Mouse (Mus musculus) forebrain, embryonic 11.5 days (tissue): ENCODE results near the gene Gltpd2. TPM values are rescaled to one million over a fixed set of nuclear protein-coding genes. Genes with fewer than 3 reads are reported as not detected.
A peak's percentile ranks its signal among the peaks of the same experiment; 100 is the strongest.

ENCODE experiments used
- ATAC-seq: fragments of 200-750 bp; cut with Nextera tagmentation; replicated peaks from 2 replicates; pipeline ENCODE4 v1.8.0; 2017; ENCODE audit warnings: moderate TSS enrichment; ENCODE audit not compliant: low FRiP score
- DNase-seq: peaks from one replicate; pipeline ENCODE4 v3.0.0-alpha.2; 2017; ENCODE audit warnings: low spot score
- H3K27ac ChIP-seq: fragments of 300-500 bp; sonication (generic); 2 replicates; pipeline ENCODE4 v1.5.1; 2014; ENCODE audit warnings: low read depth, low read length
- H3K27me3 ChIP-seq: fragments of 300-500 bp; sonication (generic); 2 replicates; pipeline ENCODE4 v1.6.1; 2014; ENCODE audit warnings: mild to moderate bottlenecking, low read length, mixed read lengths; ENCODE audit not compliant: control insufficient read depth, insufficient read depth
- H3K36me3 ChIP-seq: fragments of 300-500 bp; sonication (generic); 2 replicates; pipeline ENCODE4 v1.6.1; 2014; ENCODE audit warnings: mild to moderate bottlenecking, low read length, moderate library complexity, mixed read lengths; ENCODE audit not compliant: control insufficient read depth, insufficient read depth
- H3K4me1 ChIP-seq: fragments of 300-500 bp; sonication (generic); replicated peaks from 2 replicates; pipeline ENCODE4 v1.6.1; 2014; ENCODE audit warnings: low read length, mixed read lengths; ENCODE audit not compliant: control insufficient read depth, insufficient read depth
- H3K4me2 ChIP-seq: fragments of 300-500 bp; sonication (generic); 2 replicates; pipeline ENCODE4 v1.6.1; 2014; ENCODE audit warnings: low read depth, mild to moderate bottlenecking, low read length, moderate library complexity, mixed read lengths; ENCODE audit not compliant: severe bottlenecking
- H3K4me3 ChIP-seq: fragments of 300-500 bp; sonication (generic); 2 replicates; pipeline ENCODE4 v1.5.1; 2014; ENCODE audit warnings: low read depth, low read length
- H3K9ac ChIP-seq: fragments of 300-500 bp; sonication (generic); 2 replicates; pipeline ENCODE4 v1.6.1; 2014; ENCODE audit warnings: low read length
- H3K9me3 ChIP-seq: fragments of 300-500 bp; sonication (generic); 2 replicates; pipeline ENCODE4 v1.6.1; 2016; ENCODE audit warnings: low read length, mixed read lengths; ENCODE audit not compliant: control insufficient read depth
- WGBS: fragments of 180-500 bp; shearing (Covaris S2); extraction: QIAGEN DNeasy Blood & Tissue Kit; methylation state at CpG from one replicate; pipeline ENCODE4 v1.1.7; 2014; 5-methylcytosine and 5-hydroxymethylcytosine counted together
- polyA plus RNA-seq: library from polyadenylated mRNA; unstranded; fragments of >200 nt; fragmentation: Nextera tagmentation; extraction: Ambion mirVana; gene quantifications from 2 replicates; pipeline ENCODE4 v1.2.1, GENCODE M21; 2014

Gene Gltpd2
- polyA plus RNA-seq, 1 experiment from 2014 or later = 0.56 TPM

DNA sequence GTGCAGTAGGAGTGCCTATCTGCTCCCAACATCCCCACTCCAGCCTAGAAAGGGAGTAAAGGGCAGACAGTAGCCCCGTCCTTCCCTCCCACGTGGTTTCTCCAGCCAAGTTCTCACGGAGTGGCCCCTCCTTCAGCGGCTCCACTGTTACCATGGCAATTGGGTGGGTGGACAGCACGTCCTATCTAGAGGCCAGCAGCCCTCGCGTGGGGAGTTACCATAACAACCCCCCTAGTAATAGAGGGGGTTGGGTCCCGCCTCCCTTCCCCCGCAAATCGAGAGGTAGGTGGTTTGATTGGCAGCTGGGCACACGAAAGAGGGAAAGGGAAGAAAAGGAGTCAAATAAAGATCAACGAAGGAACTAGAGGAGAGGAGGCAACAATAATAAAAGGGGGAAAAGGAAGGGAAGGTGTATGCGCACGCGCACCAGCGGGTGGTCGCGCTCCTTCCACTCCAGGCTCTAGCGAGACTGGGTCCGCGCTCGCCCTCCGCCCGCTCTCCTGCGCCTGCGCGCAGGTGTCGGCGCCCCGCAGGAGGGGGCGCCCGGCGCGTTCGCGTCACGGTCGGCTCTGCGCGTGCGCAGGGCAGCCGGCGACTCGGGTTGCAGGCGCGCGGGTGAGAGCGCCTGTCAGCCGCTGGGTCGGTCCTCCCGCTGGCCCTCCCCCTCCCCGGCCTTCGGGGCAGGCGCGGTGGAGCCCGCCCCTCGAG is 43.4 kb downstream of the Gltpd2 start, which contains the start of gene Mink1:
Gene Mink1 (plus strand): TSS at position 595 of the 708 bp plus-strand sequence.
- H3K27ac ChIP-seq = peak within 1 kb of the TSS; percentile 68
- H3K36me3 ChIP-seq = no peaks in the 10 kb centered on the region
- DNase-seq (peak; percentile 94), ATAC-seq (peak; percentile 92)
- H3K9me3 ChIP-seq = no peaks in the 10 kb centered on the region
- peak within 1 kb of the TSS; percentile 81 for H3K9ac ChIP-seq
- peak within 1 kb of the TSS; percentile 89 for H3K4me2 ChIP-seq
- peaks cover 9% of the 10 kb centered on the region for H3K4me1 ChIP-seq
- peak within 1 kb of the TSS; percentile 85 for H3K4me3 ChIP-seq
- H3K27me3 ChIP-seq = no peaks in the 10 kb centered on the region
- WGBS = under 1% methylated on average over 53 of the region's 57 CpGs

DNA sequence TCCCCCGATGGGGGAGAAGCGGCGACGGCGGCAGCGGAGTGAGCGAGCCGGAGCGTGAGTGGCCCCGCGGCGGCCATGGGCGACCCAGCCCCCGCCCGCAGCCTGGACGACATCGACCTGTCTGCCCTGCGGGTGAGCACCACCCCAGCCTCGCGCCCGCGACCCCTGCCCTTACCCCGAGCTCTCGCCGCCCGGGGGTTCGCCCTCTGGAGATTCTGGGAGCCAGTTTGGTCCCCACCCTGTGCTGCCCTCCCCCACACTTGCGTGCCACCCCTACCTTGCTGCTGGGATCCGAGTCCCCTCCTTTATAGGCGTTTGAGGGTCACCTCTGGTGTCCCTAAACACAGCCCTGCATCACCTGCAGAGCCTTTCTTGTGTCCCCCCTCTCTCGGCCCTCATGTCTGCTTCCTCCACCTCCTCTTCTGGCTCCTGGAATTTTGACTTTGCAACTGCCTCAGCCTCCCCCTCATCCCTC is 44.0 kb downstream of the Gltpd2 start:
- H3K4me3 ChIP-seq = peak overlapping the region; percentile 85
- H3K4me1 ChIP-seq = peaks cover 9% of the 10 kb centered on the region
- H3K27me3 ChIP-seq = no peaks in the 10 kb centered on the region
- H3K9me3 ChIP-seq = no peaks in the 10 kb centered on the region
- DNase-seq (no peak), ATAC-seq (peak; percentile 63; the same call in 1 of the 2 replicates)
- H3K4me2 ChIP-seq = peak overlapping the region; percentile 89
- H3K27ac ChIP-seq = peak overlapping the region; percentile 68; the same call in 1 of the 2 replicates
- H3K9ac ChIP-seq = peak overlapping the region; percentile 81
- under 1% methylated on average over 30 of the region's 31 CpGs for WGBS
- no peaks in the 10 kb centered on the region for H3K36me3 ChIP-seq

DNA sequence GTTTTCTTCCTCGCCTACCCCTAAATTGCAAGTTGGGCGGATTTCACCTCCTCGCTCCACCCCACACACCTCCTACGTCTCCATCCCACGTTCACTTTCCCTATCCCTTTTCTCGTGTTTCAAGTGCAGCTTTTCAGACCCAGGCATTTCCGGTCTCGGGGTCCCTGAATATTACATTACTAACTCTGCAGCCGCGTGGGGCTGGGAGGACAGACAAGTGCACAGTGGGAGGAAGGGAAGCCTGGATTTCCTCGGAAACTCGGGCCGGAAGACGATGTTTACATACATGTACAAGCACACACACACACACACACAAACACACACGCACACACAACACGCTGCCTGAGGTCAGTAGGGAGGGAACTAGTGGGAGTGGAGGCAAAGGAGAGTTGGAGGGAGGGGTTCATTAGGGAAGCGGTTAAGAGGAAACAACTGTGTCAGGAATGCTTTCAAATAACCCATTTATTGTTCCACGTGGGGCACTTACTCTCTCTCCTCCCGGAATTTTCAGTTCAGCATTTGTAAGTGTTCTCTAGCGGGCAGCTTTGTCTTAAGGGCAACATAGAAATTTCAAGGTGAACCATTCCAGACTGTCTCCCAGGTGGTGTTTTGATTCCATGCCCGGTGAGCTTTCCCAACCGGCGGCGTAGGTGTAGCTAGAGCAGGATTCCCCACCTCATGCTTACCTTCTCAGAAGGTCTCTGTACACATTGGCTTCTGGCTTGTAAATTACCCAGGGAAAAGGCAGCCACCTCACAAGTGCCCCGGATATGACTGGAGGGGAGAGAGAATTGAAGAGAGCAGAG is 44.7 kb downstream of the Gltpd2 start:
- no peaks in the 10 kb centered on the region for H3K9me3 ChIP-seq
- peaks cover 9% of the 10 kb centered on the region for H3K4me1 ChIP-seq
- DNase-seq (peak; percentile 61), ATAC-seq (no peak)
- peak overlapping the region; percentile 85 for H3K4me3 ChIP-seq
- 3% methylated on average over 25 of the region's 25 CpGs for WGBS
- no peaks in the 10 kb centered on the region for H3K36me3 ChIP-seq
- H3K27me3 ChIP-seq = no peaks in the 10 kb centered on the region
- peak overlapping the region; percentile 89 for H3K4me2 ChIP-seq
- H3K27ac ChIP-seq = 0 out of 2 replicates have a peak overlapping the region, but pooled peaks have one; percentile 68
- H3K9ac ChIP-seq = peak overlapping the region; percentile 81

DNA sequence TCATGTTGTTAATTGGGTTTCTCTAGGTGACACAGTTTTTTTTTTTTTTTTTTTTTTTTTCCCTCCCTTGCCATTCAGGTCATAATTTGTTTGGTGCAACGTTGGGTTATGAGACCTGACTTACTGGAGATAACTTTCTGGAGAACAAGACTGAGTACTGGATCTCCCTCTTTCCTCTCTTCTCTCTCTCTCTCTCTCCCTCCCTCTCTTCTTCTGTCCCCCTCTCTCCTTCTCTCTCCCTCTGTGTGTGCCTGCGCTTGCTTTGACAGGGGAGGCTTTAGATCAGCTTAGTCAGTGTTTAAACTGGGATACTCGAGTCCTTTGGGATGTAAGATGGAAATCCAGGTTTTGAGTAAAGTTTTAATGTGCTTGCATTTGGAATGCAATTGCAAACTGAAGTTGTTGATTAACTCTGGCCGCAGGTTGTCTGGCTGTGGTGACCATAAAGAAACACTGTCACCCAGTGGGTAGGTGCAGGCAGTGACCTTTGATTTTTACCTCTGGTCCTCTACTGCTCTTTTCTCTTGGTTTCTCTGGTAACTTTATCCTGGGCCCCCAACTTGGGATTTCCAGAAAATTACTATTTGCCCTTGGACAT is 45.4 kb downstream of the Gltpd2 start:
- no peak overlapping the region for H3K27ac ChIP-seq
- no peak for ATAC-seq
- peak overlapping the region; percentile 81; the same call in 1 of the 2 replicates for H3K9ac ChIP-seq
- peaks cover 9% of the 10 kb centered on the region for H3K4me1 ChIP-seq
- no peaks in the 10 kb centered on the region for H3K36me3 ChIP-seq
- peak overlapping the region; percentile 89; the same call in 1 of the 2 replicates for H3K4me2 ChIP-seq
- peak overlapping the region; percentile 85; the same call in 1 of the 2 replicates for H3K4me3 ChIP-seq
- 50% methylated on average over 4 of the region's 4 CpGs for WGBS
- no peak for DNase-seq
- no peaks in the 10 kb centered on the region for H3K27me3 ChIP-seq
- no peaks in the 10 kb centered on the region for H3K9me3 ChIP-seq

DNA sequence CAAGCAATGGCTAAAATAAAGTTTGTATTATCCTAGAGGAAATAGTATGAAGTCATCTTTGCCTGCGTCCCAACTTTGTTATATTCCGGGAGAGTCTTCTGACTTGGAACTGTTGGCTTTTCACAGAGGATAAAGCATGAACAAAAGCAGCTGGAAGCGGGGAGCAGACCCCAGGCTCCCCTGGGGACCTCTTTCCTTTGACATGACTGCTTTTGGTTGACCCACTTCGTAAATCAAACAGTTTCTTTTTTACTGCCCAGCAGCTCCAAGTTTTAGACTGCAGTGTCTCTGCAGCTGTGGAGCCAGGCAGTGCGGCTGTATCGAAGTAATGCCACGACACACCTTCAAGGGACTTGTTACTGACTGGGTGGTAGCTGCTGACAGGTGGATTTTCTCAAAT is 47.6 kb downstream of the Gltpd2 start:
- Histone ChIP-seq H3K27me3 (no peaks in the 10 kb centered on the region), H3K4me2 (no peak overlapping the region), H3K9ac (no peak overlapping the region), H3K36me3 (no peaks in the 10 kb centered on the region), H3K4me1 (peaks cover 9% of the 10 kb centered on the region), H3K27ac (no peak overlapping the region), H3K4me3 (no peak overlapping the region), H3K9me3 (no peaks in the 10 kb centered on the region)
- ATAC-seq = no peak
- WGBS = 77% methylated on average over 7 of the region's 7 CpGs
- DNase-seq = no peak

Other genes starting within 250 kb of the Gltpd2 start
- not detected in 2 replicates for gene Alox12e, start 196.6 kb upstream of the Gltpd2 start, polyA plus RNA-seq
- 0.17 and 0.21 TPM in 2 replicates for gene Alox15, start 167.2 kb upstream of the Gltpd2 start, polyA plus RNA-seq
- gene Pelp1, start 109.2 kb upstream of the Gltpd2 start, polyA plus RNA-seq = 51.0 and 52.2 TPM in 2 replicates
- 44.0 and 47.9 TPM in 2 replicates for gene Arrb2, start 86.6 kb upstream of the Gltpd2 start, polyA plus RNA-seq
- 40.9 and 46.0 TPM in 2 replicates for gene Med11, start 67.3 kb upstream of the Gltpd2 start, polyA plus RNA-seq
- 0.21 and 0.27 TPM in 2 replicates for gene Zmynd15, start 59.8 kb upstream of the Gltpd2 start, polyA plus RNA-seq
- gene Cxcl16, start 59.2 kb upstream of the Gltpd2 start, polyA plus RNA-seq = 0.81 and 1.1 TPM in 2 replicates
- gene Tm4sf5, start 14.0 kb upstream of the Gltpd2 start, polyA plus RNA-seq = 0.91 TPM in 1 of 2 replicates, not detected in the other
- not detected in 2 replicates for gene Vmo1, start 4.6 kb upstream of the Gltpd2 start, polyA plus RNA-seq
- gene Psmb6, start 6.2 kb downstream of the Gltpd2 start, polyA plus RNA-seq = 812 and 901 TPM in 2 replicates
- gene Gm40193, start 13.7 kb downstream of the Gltpd2 start, polyA plus RNA-seq = not detected in 2 replicates
- gene Pld2, start 20.9 kb downstream of the Gltpd2 start, polyA plus RNA-seq = 3.2 and 3.8 TPM in 2 replicates
- gene Mink1, start 43.7 kb downstream of the Gltpd2 start, polyA plus RNA-seq = 17.7 and 21.1 TPM in 2 replicates
- not detected in 2 replicates for gene 4930544D05Rik, start 96.7 kb downstream of the Gltpd2 start, polyA plus RNA-seq
- not detected in 2 replicates for gene Chrne, start 100.0 kb downstream of the Gltpd2 start, polyA plus RNA-seq
- gene Gp1ba, start 119.9 kb downstream of the Gltpd2 start, polyA plus RNA-seq = 1.1 and 1.3 TPM in 2 replicates
- gene Rnf167, start 128.0 kb downstream of the Gltpd2 start, polyA plus RNA-seq = 88.0 and 90.0 TPM in 2 replicates
- gene Slc25a11, start 128.3 kb downstream of the Gltpd2 start, polyA plus RNA-seq = 129 and 137 TPM in 2 replicates
- gene Pfn1, start 135.4 kb downstream of the Gltpd2 start, polyA plus RNA-seq = 1,387 and 1,399 TPM in 2 replicates
- 16.6 and 17.4 TPM in 2 replicates for gene Eno3, start 138.0 kb downstream of the Gltpd2 start, polyA plus RNA-seq
- 160 and 167 TPM in 2 replicates for gene Spag7, start 150.2 kb downstream of the Gltpd2 start, polyA plus RNA-seq
- gene Camta2, start 168.9 kb downstream of the Gltpd2 start, polyA plus RNA-seq = 10.8 and 11.4 TPM in 2 replicates
- gene Inca1, start 181.0 kb downstream of the Gltpd2 start, polyA plus RNA-seq = 0.65 and 1.3 TPM in 2 replicates
- 6.4 and 6.9 TPM in 2 replicates for gene Kif1c, start 181.4 kb downstream of the Gltpd2 start, polyA plus RNA-seq
- 9.2 and 10.4 TPM in 2 replicates for gene Zfp3, start 245.0 kb downstream of the Gltpd2 start, polyA plus RNA-seq